Mouse (Mus musculus): ENCODE results near the gene Cox16. TPM values are rescaled to one million over a fixed set of nuclear protein-coding genes. Genes with fewer than 3 reads are reported as not detected.
"Not testable (repeated sequence)": the region's sequence is repeated elsewhere in the genome, so short reads cannot be mapped to it uniquely, and the experiment has no call there.

Cox16 gene
- total RNA-seq (2021): 10 to 100 TPM; 34.5 to 45.3 TPM
- long read RNA-seq, experiment 1, transcript Cox16-202 (4 exons, 668 nt): major isoform, 10 of 18 reads
- long read RNA-seq, experiment 1, partial matches to known transcripts: 0 of 18 reads
- long read RNA-seq, experiment 1, other reads (novel, unspliced or antisense): 2 of 18 reads
- long read RNA-seq, experiment 2, transcript Cox16-201 (4 exons, 2,007 nt): minor isoform, 8 of 23 reads
- long read RNA-seq, experiment 2, transcript Cox16-202 (4 exons, 668 nt): major isoform, 11 of 23 reads
- long read RNA-seq, experiment 2, partial matches to known transcripts: 0 of 23 reads
- long read RNA-seq, experiment 2, other reads (novel, unspliced or antisense): 3 of 23 reads

DNA sequence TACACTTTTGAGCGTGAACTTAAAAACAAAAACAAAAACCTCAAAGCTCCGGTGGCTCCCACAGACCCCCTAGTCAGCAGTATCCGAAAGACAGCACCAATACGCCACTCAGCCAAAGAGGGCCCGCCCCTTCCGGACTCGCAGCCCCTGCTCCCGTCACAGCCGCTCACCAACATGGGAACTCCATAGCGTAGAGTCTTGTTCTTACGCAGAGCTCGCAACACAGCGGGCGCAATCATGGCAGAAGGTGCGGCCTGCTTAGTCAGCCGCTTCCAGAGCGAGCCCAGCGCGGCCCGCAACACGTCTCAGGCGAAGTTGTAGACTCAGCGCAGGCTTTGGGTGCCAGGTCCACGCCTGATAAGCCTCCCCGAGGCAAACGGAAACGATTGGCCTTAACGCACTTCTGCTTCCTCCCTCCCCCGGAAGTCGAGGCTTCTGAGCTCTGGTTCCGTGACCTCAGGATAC, at the start of gene Cox16:
Cox16 (minus strand) TSS at position 401 of the 465 bp plus-strand sequence.
- TF ChIP-seq CTCF (conservative IDR thresholded peaks at IDR 0.05): no peak
- peak; percentile 79 to 84 for DNase-seq (ENCODE audit: low spot score in 2 of 2)
- H3K27ac ChIP-seq: peak within 1 kb of the TSS; percentile 94
- H3K4me3 ChIP-seq: peak within 1 kb of the TSS; percentile 75

DNA sequence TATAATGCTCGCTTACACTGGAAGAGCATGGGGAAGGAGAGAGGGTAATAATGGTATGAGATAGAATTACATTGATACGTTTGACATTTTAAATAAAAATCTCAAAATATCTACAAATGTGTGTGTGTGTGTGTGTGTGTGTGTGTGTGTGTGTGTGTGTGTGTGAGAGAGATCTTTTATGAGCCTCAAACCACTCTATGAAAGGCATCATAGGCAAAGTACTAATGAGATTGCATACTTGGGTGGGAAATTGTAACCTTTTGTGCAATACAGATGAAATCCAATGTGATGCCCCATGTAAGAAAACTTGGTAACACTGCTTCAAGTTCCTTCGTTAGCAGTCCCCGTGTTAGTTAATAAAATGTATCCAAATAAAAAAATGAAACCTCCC, 48.1 kb upstream of the Cox16 start:
- H3K4me3 ChIP-seq: peak overlapping the region; percentile 96
- peak overlapping the region; percentile 87 for H3K27ac ChIP-seq
- TF ChIP-seq CTCF (conservative IDR thresholded peaks at IDR 0.05): no peak
- no peak for DNase-seq (ENCODE audit: low spot score in 2 of 2)

GRCm38 (mm10) chr12:81532316-81533028, 47.5 kb upstream of the Cox16 start, which contains the start of the genes Gm20498 and Synj2bp:
TSS of gene Gm20498 (minus strand) at chr12:81532905.
TSS of gene Synj2bp (minus strand) at chr12:81532911.
- Histone ChIP-seq H3K27ac (peak within 1 kb of the TSS; percentile 87), H3K4me3 (peak within 1 kb of the TSS; percentile 96)
- peak; percentile 86 to 91 for DNase-seq (ENCODE audit: low spot score in 2 of 2)
- no peak for TF ChIP-seq CTCF (conservative IDR thresholded peaks at IDR 0.05)

DNA sequence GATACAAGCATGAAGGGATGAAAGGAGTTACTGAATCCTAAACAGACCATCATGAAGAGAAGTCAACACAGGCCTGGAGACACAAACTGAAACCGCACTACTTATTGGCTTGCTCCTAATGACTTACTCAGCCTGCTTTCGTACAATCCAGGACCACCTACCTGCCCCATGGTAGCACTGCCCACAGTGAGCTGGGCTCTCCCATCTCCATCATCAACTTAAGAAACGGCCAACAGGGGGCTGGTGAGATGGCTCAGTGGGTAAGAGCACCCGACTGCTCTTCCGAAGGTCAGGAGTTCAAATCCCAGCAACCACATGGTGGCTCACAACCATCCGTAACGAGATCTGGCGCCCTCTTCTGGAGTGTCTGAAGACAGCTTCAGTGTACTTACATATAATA, 45.7 kb upstream of the Cox16 start:
- DNase-seq (ENCODE audit: low spot score in 2 of 2); H3K27ac ChIP-seq: not testable (repeated sequence)
- TF ChIP-seq CTCF (conservative IDR thresholded peaks at IDR 0.05): peak; percentile 17; the same call in 1 of the 2 replicates

DNA sequence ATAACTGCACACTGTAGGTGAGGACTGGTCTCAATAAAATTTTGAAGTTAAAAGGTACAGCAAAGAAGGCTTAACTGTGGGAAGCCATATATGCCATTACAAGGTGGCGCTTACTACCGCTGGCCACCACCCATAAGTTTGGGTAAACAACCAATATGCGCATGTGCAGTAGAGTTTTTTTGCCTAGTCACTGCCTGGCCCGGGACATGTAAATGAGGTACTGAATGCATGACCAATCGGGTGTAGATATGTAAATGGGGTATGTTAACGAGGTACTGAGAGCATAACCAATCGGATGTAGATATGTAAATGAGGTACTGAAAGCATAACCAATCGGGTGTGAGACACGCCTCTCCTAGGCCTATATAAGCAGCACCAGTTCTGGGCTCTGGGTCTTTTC, 12.0 kb upstream of the Cox16 start:
- H3K27ac ChIP-seq, H3K4me3 ChIP-seq: not testable (repeated sequence)

More for the DNA sequence above, 45.7 kb upstream of the Cox16 start:
- H3K4me3 ChIP-seq: not testable (repeated sequence)

GRCm38 (mm10) chr12:81490491-81490890, 5.6 kb upstream of the Cox16 start:
- TF ChIP-seq CTCF (conservative IDR thresholded peaks at IDR 0.05): no peak
- DNase-seq (ENCODE audit: low spot score in 2 of 2): no peak
- no peak overlapping the region for H3K4me3 ChIP-seq
- H3K27ac ChIP-seq: no peak overlapping the region

More for the DNA sequence above, 12.0 kb upstream of the Cox16 start:
- DNase-seq (ENCODE audit: low spot score in 2 of 2): not testable (repeated sequence)

DNA sequence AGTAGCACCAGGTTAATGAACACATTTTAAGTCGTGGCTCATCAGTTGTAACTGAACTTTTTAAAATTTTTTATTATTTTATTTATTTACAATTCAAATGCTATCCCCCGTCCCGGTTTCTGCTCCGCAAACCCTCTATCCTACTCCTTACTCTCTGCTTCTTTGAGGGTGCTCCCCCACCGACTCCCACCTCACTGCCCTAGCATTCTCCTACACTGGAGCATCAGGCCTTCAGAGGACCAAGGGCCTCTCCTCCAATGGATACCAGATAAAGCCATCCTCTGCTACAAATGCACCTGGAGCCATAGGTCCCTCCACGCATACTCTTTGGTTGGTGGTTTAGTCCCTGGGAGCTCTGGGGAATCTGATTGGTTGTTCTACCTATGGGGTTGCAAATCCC, 384 bp upstream of the Cox16 start:
- peak overlapping the region; percentile 94 for H3K27ac ChIP-seq
- TF ChIP-seq CTCF (conservative IDR thresholded peaks at IDR 0.05): no peak
- H3K4me3 ChIP-seq: peak overlapping the region; percentile 75
- peak in 1 of 2 experiments; percentile 13 for DNase-seq (ENCODE audit: low spot score in 2 of 2)

DNA sequence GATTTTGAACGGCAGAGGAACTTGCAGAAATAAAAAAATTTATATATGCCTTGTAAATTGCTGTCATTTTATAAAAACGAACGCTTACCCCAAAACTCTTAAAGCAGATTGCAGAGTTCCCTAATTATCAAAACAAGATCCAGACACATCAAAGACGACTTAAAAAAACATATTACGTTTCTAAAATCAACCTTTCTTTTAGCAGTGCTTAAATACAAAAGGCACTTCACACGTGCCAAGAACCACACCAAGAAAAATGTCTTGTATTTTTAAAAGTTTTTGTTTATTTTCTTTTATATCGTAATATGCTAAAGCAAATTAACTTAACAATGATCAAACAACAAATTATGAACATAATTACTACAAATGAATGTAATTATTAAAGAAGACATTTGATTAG, 715 bp downstream of the Cox16 start:
- peak overlapping the region; percentile 94 for H3K27ac ChIP-seq
- no peak for TF ChIP-seq CTCF (conservative IDR thresholded peaks at IDR 0.05)
- H3K4me3 ChIP-seq: peak overlapping the region; percentile 75
- no peak for DNase-seq (ENCODE audit: low spot score in 2 of 2)

DNA sequence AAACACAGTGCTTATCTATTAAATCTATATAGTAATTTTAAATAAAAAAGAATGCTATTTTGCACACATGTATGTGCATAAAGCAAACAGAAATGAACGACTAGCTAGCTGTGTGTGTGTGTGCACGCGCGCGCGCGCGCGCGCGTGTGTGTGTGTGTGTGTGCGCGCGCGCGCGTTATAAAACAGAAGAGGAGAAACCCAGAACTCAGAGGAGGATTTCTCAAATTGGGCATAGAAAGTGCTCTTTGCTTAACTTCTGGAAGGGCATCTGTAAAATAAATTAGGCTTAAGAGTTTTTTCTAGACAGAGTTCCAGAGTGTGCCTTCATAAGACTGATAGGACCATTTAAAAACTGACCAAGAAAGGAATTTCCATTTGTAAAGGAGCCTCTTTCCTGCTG, 1.3 kb downstream of the Cox16 start:
- TF ChIP-seq CTCF (conservative IDR thresholded peaks at IDR 0.05): no peak
- Histone ChIP-seq H3K4me3 (peak overlapping the region; percentile 75), H3K27ac (peak overlapping the region; percentile 94)
- no peak for DNase-seq (ENCODE audit: low spot score in 2 of 2)

- DNase-seq (ENCODE audit: low spot score in 2 of 2); H3K27ac ChIP-seq; H3K4me3 ChIP-seq: not testable (repeated sequence)
These were observed 25.9 kb downstream of the Cox16 start for GRCm38 (mm10) chr12:81459051-81459450.

GRCm38 (mm10) chr12:81438985-81439384, 45.9 kb downstream of the Cox16 start:
- not testable (repeated sequence) for DNase-seq (ENCODE audit: low spot score in 2 of 2); H3K27ac ChIP-seq; H3K4me3 ChIP-seq

GRCm38 (mm10) chr12:81434778-81435177, 50.1 kb downstream of the Cox16 start:
- H3K27ac ChIP-seq; H3K4me3 ChIP-seq; DNase-seq (ENCODE audit: low spot score in 2 of 2): not testable (repeated sequence)

DNA sequence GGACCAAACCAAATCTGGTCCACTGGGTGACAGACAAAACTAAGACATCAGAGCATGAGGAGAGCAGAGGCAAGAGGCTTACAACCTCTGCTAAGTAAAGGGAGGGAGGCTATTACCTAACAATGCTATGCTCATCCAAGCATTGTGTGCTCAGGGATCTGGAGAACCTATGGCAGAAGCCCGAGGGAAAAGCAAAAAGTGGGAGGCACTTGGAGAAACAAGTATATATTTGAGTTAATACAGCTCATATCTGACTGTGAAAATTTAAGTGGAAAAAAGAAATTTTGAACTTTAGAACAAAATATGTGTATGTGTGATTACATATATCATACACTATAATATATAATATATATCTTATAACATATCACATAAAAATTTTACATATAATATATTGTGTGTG, 63.1 kb downstream of the Cox16 start, which contains the start of gene Adam4:
Adam4 (minus strand) TSS at position 101 of the 400 bp plus-strand sequence.
- DNase-seq (ENCODE audit: low spot score in 2 of 2): no peak
- Histone ChIP-seq H3K27ac (no peak within 1 kb of the TSS), H3K4me3 (no peak within 1 kb of the TSS)
- TF ChIP-seq CTCF (conservative IDR thresholded peaks at IDR 0.05): no peak

All from layer of hippocampus, adult 2 months (tissue).